Mouse (Mus musculus): ENCODE data around the gene Ccne1. TPM values are rescaled to one million over a fixed set of nuclear protein-coding genes. Genes with fewer than 3 reads are reported as not detected.

Ccne1 gene
- polyA plus RNA-seq, 1 experiment from 2014 or later: 77.5 TPM

GRCm38 (mm10) chr7:38071065-38071464, 36.3 kb downstream of the Ccne1 start:
- H3K36me3 ChIP-seq: no peaks in the 10 kb centered on the region
- no peak overlapping the region for H3K4me3 ChIP-seq
- 75% methylated on average over 5 of the region's 5 CpGs for WGBS
- no peak overlapping the region for H3K4me2 ChIP-seq (replicated peaks)
- no peak overlapping the region for H3K9ac ChIP-seq
- H3K9me3 ChIP-seq: no peaks in the 10 kb centered on the region
- H3K27me3 ChIP-seq: peaks cover 16% of the 10 kb centered on the region; the same call in 1 of the 2 replicates
- no peak overlapping the region for H3K27ac ChIP-seq
- peaks cover 8% of the 10 kb centered on the region for H3K4me1 ChIP-seq
- ATAC-seq (ENCODE audit: low FRiP score, low read depth): no peak

- 40% methylated on average over 2 of the region's 2 CpGs for WGBS
- ATAC-seq (ENCODE audit: low FRiP score, low read depth): no peak
These were observed 36.7 kb downstream of the Ccne1 start for GRCm38 (mm10) chr7:38070663-38071062.

GRCm38 (mm10) chr7:38064431-38064830, 42.9 kb downstream of the Ccne1 start:
- H3K9me3 ChIP-seq: no peaks in the 10 kb centered on the region
- H3K9ac ChIP-seq: no peak overlapping the region
- no peak overlapping the region for H3K4me3 ChIP-seq
- H3K27ac ChIP-seq: no peak overlapping the region
- 48% methylated on average over 4 of the region's 4 CpGs for WGBS
- H3K27me3 ChIP-seq: peaks cover 3% of the 10 kb centered on the region; the same call in 1 of the 2 replicates
- ATAC-seq (ENCODE audit: low FRiP score, low read depth): no peak
- H3K36me3 ChIP-seq: no peaks in the 10 kb centered on the region
- no peak overlapping the region for H3K4me2 ChIP-seq (replicated peaks)
- 0 out of 2 replicates have a peak, but pooled peaks cover 3% of the 10 kb centered on the region for H3K4me1 ChIP-seq

More at GRCm38 (mm10) chr7:38070663-38071062, 36.7 kb downstream of the Ccne1 start:
- Histone ChIP-seq H3K4me1 (peaks cover 8% of the 10 kb centered on the region), H3K36me3 (no peaks in the 10 kb centered on the region), H3K27ac (no peak overlapping the region), H3K9ac (no peak overlapping the region), H3K9me3 (no peaks in the 10 kb centered on the region), H3K4me2 (replicated peaks) (no peak overlapping the region), H3K4me3 (no peak overlapping the region), H3K27me3 (peaks cover 16% of the 10 kb centered on the region; the same call in 1 of the 2 replicates)

GRCm38 (mm10) chr7:38061060-38061970, 46.0 kb downstream of the Ccne1 start:
- H3K4me1 ChIP-seq: 0 out of 2 replicates have a peak, but pooled peaks cover 3% of the 10 kb centered on the region
- H3K4me2 ChIP-seq (replicated peaks): peak overlapping the region; percentile 73
- no peaks in the 10 kb centered on the region for H3K9me3 ChIP-seq
- H3K27ac ChIP-seq: peak overlapping the region; percentile 39
- ATAC-seq (ENCODE audit: low FRiP score, low read depth): peak; percentile 90
- under 1% methylated on average over 55 of the region's 57 CpGs for WGBS
- H3K36me3 ChIP-seq: no peaks in the 10 kb centered on the region
- peak overlapping the region; percentile 71 for H3K9ac ChIP-seq
- H3K4me3 ChIP-seq: peak overlapping the region; percentile 52
- H3K27me3 ChIP-seq: peaks cover 9% of the 10 kb centered on the region; the same call in 1 of the 2 replicates

- no peak overlapping the region for H3K9ac ChIP-seq
- H3K36me3 ChIP-seq: no peaks in the 10 kb centered on the region
- H3K9me3 ChIP-seq: no peaks in the 10 kb centered on the region
- H3K4me1 ChIP-seq: 0 out of 2 replicates have a peak, but pooled peaks cover 3% of the 10 kb centered on the region
- 77% methylated on average over 8 of the region's 8 CpGs for WGBS
- no peak overlapping the region for H3K4me2 ChIP-seq (replicated peaks)
- peaks cover 9% of the 10 kb centered on the region; the same call in 1 of the 2 replicates for H3K27me3 ChIP-seq
- no peak for ATAC-seq (ENCODE audit: low FRiP score, low read depth)
- no peak overlapping the region for H3K27ac ChIP-seq
- no peak overlapping the region for H3K4me3 ChIP-seq
These were observed 47.6 kb downstream of the Ccne1 start for GRCm38 (mm10) chr7:38059636-38060330.

- 59% methylated on average over 7 of the region's 7 CpGs for WGBS
- peaks cover 9% of the 10 kb centered on the region; the same call in 1 of the 2 replicates for H3K27me3 ChIP-seq
- H3K9me3 ChIP-seq: no peaks in the 10 kb centered on the region
- H3K4me3 ChIP-seq: no peak overlapping the region
- ATAC-seq (ENCODE audit: low FRiP score, low read depth): no peak
- no peaks in the 10 kb centered on the region for H3K36me3 ChIP-seq
- no peak overlapping the region for H3K9ac ChIP-seq
- 0 out of 2 replicates have a peak, but pooled peaks cover 3% of the 10 kb centered on the region for H3K4me1 ChIP-seq
- no peak overlapping the region for H3K27ac ChIP-seq
- H3K4me2 ChIP-seq (replicated peaks): no peak overlapping the region
These were observed 48.2 kb downstream of the Ccne1 start for GRCm38 (mm10) chr7:38059096-38059495.

GRCm38 (mm10) chr7:38055996-38056395, 51.3 kb downstream of the Ccne1 start:
- 82% methylated on average over 2 of the region's 2 CpGs for WGBS
- H3K4me1 ChIP-seq: 0 out of 2 replicates have a peak, but pooled peaks cover 3% of the 10 kb centered on the region
- H3K4me3 ChIP-seq: no peak overlapping the region
- no peak overlapping the region for H3K27ac ChIP-seq
- H3K36me3 ChIP-seq: no peaks in the 10 kb centered on the region
- no peak for ATAC-seq (ENCODE audit: low FRiP score, low read depth)
- H3K9ac ChIP-seq: no peak overlapping the region
- H3K4me2 ChIP-seq (replicated peaks): no peak overlapping the region
- H3K9me3 ChIP-seq: no peaks in the 10 kb centered on the region
- H3K27me3 ChIP-seq: peaks cover 9% of the 10 kb centered on the region; the same call in 1 of the 2 replicates

GRCm38 (mm10) chr7:38054246-38054645, 53.1 kb downstream of the Ccne1 start:
- Histone ChIP-seq H3K27me3 (peaks cover 9% of the 10 kb centered on the region; the same call in 1 of the 2 replicates), H3K9me3 (no peaks in the 10 kb centered on the region), H3K36me3 (no peaks in the 10 kb centered on the region), H3K27ac (no peak overlapping the region), H3K4me1 (no peaks in the 10 kb centered on the region), H3K4me3 (no peak overlapping the region), H3K9ac (no peak overlapping the region), H3K4me2 (replicated peaks) (no peak overlapping the region)
- no peak for ATAC-seq (ENCODE audit: low FRiP score, low read depth)
- 88% methylated on average over 9 of the region's 9 CpGs for WGBS

Other genes starting within 250 kb of the Ccne1 start
- gene Uri1, start 84.0 kb downstream of the Ccne1 start, polyA plus RNA-seq (2015; fragmentation: Nextera tagmentation; extraction: Ambion mirVana): 42.3 and 42.6 TPM in 2 replicates
- gene 1600014C10Rik, start 75.7 kb upstream of the Ccne1 start, polyA plus RNA-seq (2015; fragmentation: Nextera tagmentation; extraction: Ambion mirVana): 18.3 and 19.8 TPM in 2 replicates
- gene Plekhf1, start 120.5 kb upstream of the Ccne1 start, polyA plus RNA-seq (2015; fragmentation: Nextera tagmentation; extraction: Ambion mirVana): 3.6 and 3.7 TPM in 2 replicates
- 67.0 TPM in 2 replicates for gene Pop4, start 163.9 kb upstream of the Ccne1 start, polyA plus RNA-seq (2015; fragmentation: Nextera tagmentation; extraction: Ambion mirVana)